Mouse (Mus musculus): ENCODE measurements at regions not wholly inside any gene's neighbourhood (a gene's known extent, or its start where the extent isn't known, plus 50 kb on each side); places are given as distances from the start of the nearest gene placed in this dataset.

- no peak for TF ChIP-seq POLR2A (IDR thresholded peaks at IDR 0.05; ENCODE audit: insufficient read depth, low read depth, low read length)
- no peak for TF ChIP-seq CTCF (IDR thresholded peaks at IDR 0.05)
These were observed 109.3 kb downstream of the Tmem18 start for GRCm38 (mm10) chr12:30693540-30693939.

Data from heart, adult 2 months (tissue).